Mouse (Mus musculus): ENCODE measurements around the gene Sec22c. TPM values are rescaled to one million over a fixed set of nuclear protein-coding genes. Genes with fewer than 3 reads are reported as not detected.
A peak's percentile ranks its signal among the peaks of the same experiment; 100 is the strongest.

Sec22c gene
- polyA plus RNA-seq (2015; fragmentation: Nextera tagmentation; extraction: Ambion mirVana), result 30.3 and 32.8 TPM in 2 replicates

GRCm38 (mm10) chr9:121704646-121705625, at the start of gene Sec22c:
Gene Sec22c, minus strand, starts transcription at chr9:121705490.
- Histone ChIP-seq H3K27ac (replicated peaks) (peak within 1 kb of the TSS; percentile 82), H3K9me3 (no peaks in the 10 kb centered on the region), H3K9ac (peak within 1 kb of the TSS; percentile 80), H3K36me3 (no peaks in the 10 kb centered on the region), H3K4me2 (peak within 1 kb of the TSS; percentile 95), H3K27me3 (no peaks in the 10 kb centered on the region), H3K4me1 (replicated peaks) (peaks cover 33% of the 10 kb centered on the region), H3K4me3 (peak within 1 kb of the TSS; percentile 88)
- 1% methylated on average over 69 of the region's 69 CpGs for WGBS
- peak; percentile 95 for ATAC-seq (ENCODE audit: low FRiP score, low read depth)

- no peak for ATAC-seq (ENCODE audit: low FRiP score, low read depth)
- no peaks in the 10 kb centered on the region for H3K27me3 ChIP-seq
- H3K4me3 ChIP-seq, result no peak overlapping the region
- peaks cover 68% of the 10 kb centered on the region for H3K36me3 ChIP-seq
- no peak overlapping the region for H3K4me2 ChIP-seq
- H3K9me3 ChIP-seq, result no peaks in the 10 kb centered on the region
- no peak overlapping the region for H3K27ac ChIP-seq (replicated peaks)
- H3K4me1 ChIP-seq (replicated peaks), result peaks cover 19% of the 10 kb centered on the region
- H3K9ac ChIP-seq, result no peak overlapping the region
- 91% methylated on average over 3 of the region's 3 CpGs for WGBS
These were observed 49.3 kb upstream of the Sec22c start for GRCm38 (mm10) chr9:121754624-121755023.

GRCm38 (mm10) chr9:121752774-121753173, 47.5 kb upstream of the Sec22c start:
- H3K27ac ChIP-seq (replicated peaks), result no peak overlapping the region
- no peaks in the 10 kb centered on the region for H3K27me3 ChIP-seq
- ATAC-seq (ENCODE audit: low FRiP score, low read depth), result no peak
- H3K9ac ChIP-seq, result no peak overlapping the region
- H3K4me3 ChIP-seq, result no peak overlapping the region
- no peak overlapping the region for H3K4me2 ChIP-seq
- WGBS, result 98% methylated on average over 9 of the region's 9 CpGs
- H3K36me3 ChIP-seq, result peaks cover 86% of the 10 kb centered on the region
- H3K4me1 ChIP-seq (replicated peaks), result peaks cover 5% of the 10 kb centered on the region
- no peaks in the 10 kb centered on the region for H3K9me3 ChIP-seq

GRCm38 (mm10) chr9:121744051-121744450, 38.8 kb upstream of the Sec22c start:
- H3K36me3 ChIP-seq, result peaks cover 77% of the 10 kb centered on the region
- ATAC-seq (ENCODE audit: low FRiP score, low read depth), result no peak
- no peaks in the 10 kb centered on the region for H3K27me3 ChIP-seq
- H3K4me1 ChIP-seq (replicated peaks), result no peaks in the 10 kb centered on the region
- no peak overlapping the region for H3K4me3 ChIP-seq
- no peak overlapping the region for H3K9ac ChIP-seq
- no peak overlapping the region for H3K27ac ChIP-seq (replicated peaks)
- H3K9me3 ChIP-seq, result no peaks in the 10 kb centered on the region
- WGBS, result 93% methylated on average over 8 of the region's 8 CpGs
- H3K4me2 ChIP-seq, result no peak overlapping the region

GRCm38 (mm10) chr9:121741168-121741567, 35.9 kb upstream of the Sec22c start:
- 97% methylated on average over 3 of the region's 3 CpGs for WGBS
- Histone ChIP-seq H3K9ac (no peak overlapping the region), H3K36me3 (peaks cover 53% of the 10 kb centered on the region)

GRCm38 (mm10) chr9:121740490-121740889, 35.2 kb upstream of the Sec22c start:
- Histone ChIP-seq H3K4me3 (no peak overlapping the region), H3K27ac (replicated peaks) (no peak overlapping the region), H3K4me2 (no peak overlapping the region), H3K9ac (no peak overlapping the region), H3K4me1 (replicated peaks) (no peaks in the 10 kb centered on the region), H3K27me3 (no peaks in the 10 kb centered on the region), H3K9me3 (no peaks in the 10 kb centered on the region), H3K36me3 (peaks cover 48% of the 10 kb centered on the region)
- no peak for ATAC-seq (ENCODE audit: low FRiP score, low read depth)
- WGBS, result 86% methylated on average over 6 of the region's 6 CpGs

More at GRCm38 (mm10) chr9:121741168-121741567, 35.9 kb upstream of the Sec22c start:
- H3K4me3 ChIP-seq, result no peak overlapping the region
- H3K27ac ChIP-seq (replicated peaks), result no peak overlapping the region
- H3K9me3 ChIP-seq, result no peaks in the 10 kb centered on the region
- no peaks in the 10 kb centered on the region for H3K4me1 ChIP-seq (replicated peaks)
- H3K4me2 ChIP-seq, result no peak overlapping the region
- ATAC-seq (ENCODE audit: low FRiP score, low read depth), result no peak
- no peaks in the 10 kb centered on the region for H3K27me3 ChIP-seq

GRCm38 (mm10) chr9:121719347-121720331, 14.3 kb upstream of the Sec22c start:
- Histone ChIP-seq H3K4me2 (peak overlapping the region; percentile 91), H3K4me1 (replicated peaks) (peaks cover 20% of the 10 kb centered on the region), H3K27me3 (no peaks in the 10 kb centered on the region), H3K9me3 (no peaks in the 10 kb centered on the region), H3K27ac (replicated peaks) (peak overlapping the region; percentile 92), H3K36me3 (no peaks in the 10 kb centered on the region), H3K9ac (peak overlapping the region; percentile 80), H3K4me3 (peak overlapping the region; percentile 65)
- peak; percentile 62 for ATAC-seq (ENCODE audit: low FRiP score, low read depth)
- under 1% methylated on average over 74 of the region's 87 CpGs for WGBS

- Histone ChIP-seq H3K9ac (peak within 1 kb of the TSS; percentile 80), H3K4me2 (peak within 1 kb of the TSS; percentile 91), H3K9me3 (no peaks in the 10 kb centered on the region), H3K27me3 (no peaks in the 10 kb centered on the region), H3K27ac (replicated peaks) (peak within 1 kb of the TSS; percentile 92), H3K4me3 (peak within 1 kb of the TSS; percentile 65), H3K4me1 (replicated peaks) (peaks cover 20% of the 10 kb centered on the region), H3K36me3 (no peaks in the 10 kb centered on the region)
- under 1% methylated on average over 43 of the region's 61 CpGs for WGBS
- peak; percentile 99 for ATAC-seq (ENCODE audit: low FRiP score, low read depth)
These were observed 13.6 kb upstream of the Sec22c start, which contains the start of gene Nktr for GRCm38 (mm10) chr9:121718792-121719318. Gene Nktr, plus strand, starts transcription at chr9:121719169.

GRCm38 (mm10) chr9:121718070-121718705, 12.9 kb upstream of the Sec22c start:
- Histone ChIP-seq H3K36me3 (peaks cover 4% of the 10 kb centered on the region), H3K27ac (replicated peaks) (peak overlapping the region; percentile 92), H3K27me3 (no peaks in the 10 kb centered on the region), H3K9ac (peak overlapping the region; percentile 68), H3K4me2 (peak overlapping the region; percentile 63), H3K4me3 (peak overlapping the region; percentile 65), H3K4me1 (replicated peaks) (peaks cover 20% of the 10 kb centered on the region), H3K9me3 (no peaks in the 10 kb centered on the region)
- peak; percentile 4; the same call in 1 of the 2 replicates for ATAC-seq (ENCODE audit: low FRiP score, low read depth)
- WGBS, result 67% methylated on average over 15 of the region's 15 CpGs

GRCm38 (mm10) chr9:121717048-121717447, 11.8 kb upstream of the Sec22c start:
- H3K27ac ChIP-seq (replicated peaks), result no peak overlapping the region
- ATAC-seq (ENCODE audit: low FRiP score, low read depth), result no peak
- no peaks in the 10 kb centered on the region for H3K27me3 ChIP-seq
- no peak overlapping the region for H3K4me2 ChIP-seq
- peaks cover 25% of the 10 kb centered on the region for H3K4me1 ChIP-seq (replicated peaks)
- H3K4me3 ChIP-seq, result no peak overlapping the region
- H3K36me3 ChIP-seq, result peaks cover 13% of the 10 kb centered on the region
- H3K9me3 ChIP-seq, result no peaks in the 10 kb centered on the region
- WGBS, result 87% methylated on average over 2 of the region's 2 CpGs
- H3K9ac ChIP-seq, result no peak overlapping the region

GRCm38 (mm10) chr9:121710584-121710975, 5.3 kb upstream of the Sec22c start:
- peaks cover 26% of the 10 kb centered on the region for H3K4me1 ChIP-seq (replicated peaks)
- peak overlapping the region; percentile 94 for H3K27ac ChIP-seq (replicated peaks)
- peaks cover 13% of the 10 kb centered on the region for H3K36me3 ChIP-seq
- ATAC-seq (ENCODE audit: low FRiP score, low read depth), result peak; percentile 33; the same call in 1 of the 2 replicates
- 0% methylated on average over 18 of the region's 18 CpGs for WGBS
- peak overlapping the region; percentile 78 for H3K4me3 ChIP-seq
- peak overlapping the region; percentile 75 for H3K4me2 ChIP-seq
- H3K27me3 ChIP-seq, result no peaks in the 10 kb centered on the region
- peak overlapping the region; percentile 91 for H3K9ac ChIP-seq
- H3K9me3 ChIP-seq, result no peaks in the 10 kb centered on the region
